Mouse (Mus musculus) liver, embryonic 16.5 days (tissue): ENCODE measurements around the gene Cckbr. TPM values are rescaled to one million over a fixed set of nuclear protein-coding genes. Genes with fewer than 3 reads are reported as not detected.

Experiments used
- ATAC-seq: fragments of 200-750 bp; cut with Nextera tagmentation; 2 replicates; pipeline ENCODE4 v1.8.0; 2017; ENCODE audit warnings: low read depth, mild to moderate bottlenecking, moderate number of reproducible peaks, moderate library complexity
- H3K27ac ChIP-seq: fragments of 300-500 bp; sonication (generic); 2 replicates; pipeline ENCODE4 v1.5.1; 2014; ENCODE audit warnings: mild to moderate bottlenecking, low read length
- H3K27me3 ChIP-seq: fragments of 300-500 bp; sonication (generic); 2 replicates; pipeline ENCODE4 v1.6.1; 2014; ENCODE audit warnings: low read depth, low read length, mixed read lengths; ENCODE audit not compliant: control insufficient read depth, insufficient read depth
- H3K36me3 ChIP-seq: fragments of 300-500 bp; sonication (generic); 2 replicates; pipeline ENCODE4 v1.6.1; 2014; ENCODE audit warnings: mild to moderate bottlenecking; ENCODE audit not compliant: control insufficient read depth, insufficient read depth
- H3K4me1 ChIP-seq: fragments of 300-500 bp; sonication (generic); 2 replicates; pipeline ENCODE4 v1.6.1; 2014; ENCODE audit warnings: low read depth, low read length, mixed read lengths; ENCODE audit not compliant: control insufficient read depth
- H3K4me2 ChIP-seq: fragments of 300-500 bp; sonication (generic); 2 replicates; pipeline ENCODE4 v1.6.1; 2014; ENCODE audit warnings: low read depth, low read length, mixed read lengths
- H3K4me3 ChIP-seq: fragments of 300-500 bp; sonication (generic); 2 replicates; pipeline ENCODE4 v1.5.1; 2014; ENCODE audit warnings: low read depth, mild to moderate bottlenecking, low read length
- H3K9ac ChIP-seq: fragments of 300-500 bp; sonication (generic); 2 replicates; pipeline ENCODE4 v1.6.1; 2014; ENCODE audit warnings: low read depth, low read length
- H3K9me3 ChIP-seq: fragments of 300-500 bp; sonication (generic); replicated peaks from 2 replicates; pipeline ENCODE4 v1.6.1; 2016; ENCODE audit warnings: low read length; ENCODE audit not compliant: control insufficient read depth
- WGBS: fragments of 180-500 bp; shearing (Covaris S2); extraction: QIAGEN DNeasy Blood & Tissue Kit; methylation state at CpG from one replicate; pipeline ENCODE4 v1.1.7; 2014; ENCODE audit not compliant: insufficient replicate concordance; 5-methylcytosine and 5-hydroxymethylcytosine counted together
- polyA plus RNA-seq: library from polyadenylated mRNA; unstranded; fragments of >200 nt; fragmentation: Nextera tagmentation; extraction: Ambion mirVana; gene quantifications from 2 replicates; pipeline ENCODE4 v1.2.1, GENCODE M21; 2015

Gene Cckbr
- not detected in 2 replicates for polyA plus RNA-seq

GRCm38 (mm10) chr7:105425424-105426043 is at the start of gene Cckbr:
Cckbr (plus strand) TSS chr7:105425731.
- Histone ChIP-seq H3K27me3 (peaks cover 27% of the 10 kb centered on the region), H3K4me1 (no peaks in the 10 kb centered on the region), H3K9ac (no peak within 1 kb of the TSS), H3K4me3 (no peak within 1 kb of the TSS), H3K9me3 (no peaks in the 10 kb centered on the region), H3K4me2 (no peak within 1 kb of the TSS), H3K36me3 (no peaks in the 10 kb centered on the region), H3K27ac (no peak within 1 kb of the TSS)
- 2% methylated on average over 31 of the region's 31 CpGs for WGBS
- ATAC-seq, result no peak

GRCm38 (mm10) chr7:105380329-105380728 is 45.2 kb upstream of the Cckbr start:
- 74% methylated on average over 3 of the region's 3 CpGs for WGBS
- Histone ChIP-seq H3K27ac (no peak overlapping the region), H3K4me1 (no peaks in the 10 kb centered on the region), H3K27me3 (no peaks in the 10 kb centered on the region), H3K9ac (no peak overlapping the region), H3K9me3 (no peaks in the 10 kb centered on the region), H3K36me3 (peaks cover 39% of the 10 kb centered on the region), H3K4me3 (no peak overlapping the region), H3K4me2 (no peak overlapping the region)
- ATAC-seq, result no peak

- Histone ChIP-seq H3K27ac (no peak overlapping the region), H3K4me1 (no peaks in the 10 kb centered on the region), H3K27me3 (no peaks in the 10 kb centered on the region), H3K4me2 (no peak overlapping the region), H3K9ac (no peak overlapping the region), H3K4me3 (no peak overlapping the region), H3K9me3 (no peaks in the 10 kb centered on the region), H3K36me3 (peaks cover 44% of the 10 kb centered on the region)
- 79% methylated on average over 2 of the region's 2 CpGs for WGBS
- ATAC-seq, result no peak
These were observed 37.8 kb upstream of the Cckbr start for GRCm38 (mm10) chr7:105387696-105388095.

GRCm38 (mm10) chr7:105390236-105390635 is 35.3 kb upstream of the Cckbr start:
- Histone ChIP-seq H3K4me2 (no peak overlapping the region), H3K27me3 (no peaks in the 10 kb centered on the region), H3K9me3 (no peaks in the 10 kb centered on the region), H3K27ac (no peak overlapping the region; the same call in 1 of the 2 replicates), H3K4me1 (no peaks in the 10 kb centered on the region), H3K36me3 (peaks cover 23% of the 10 kb centered on the region), H3K9ac (no peak overlapping the region), H3K4me3 (no peak overlapping the region)
- WGBS, result 74% methylated on average over 2 of the region's 2 CpGs
- ATAC-seq, result no peak

GRCm38 (mm10) chr7:105394606-105395005 is 30.9 kb upstream of the Cckbr start:
- Histone ChIP-seq H3K27me3 (no peaks in the 10 kb centered on the region), H3K4me2 (no peak overlapping the region), H3K27ac (no peak overlapping the region), H3K9me3 (no peaks in the 10 kb centered on the region), H3K36me3 (peaks cover 4% of the 10 kb centered on the region), H3K4me3 (no peak overlapping the region), H3K4me1 (peaks cover 10% of the 10 kb centered on the region), H3K9ac (no peak overlapping the region)
- ATAC-seq, result no peak
- 85% methylated on average over 1 of the region's 1 CpGs for WGBS

GRCm38 (mm10) chr7:105395131-105395820 is 30.3 kb upstream of the Cckbr start:
- no peak overlapping the region for H3K27ac ChIP-seq

GRCm38 (mm10) chr7:105396126-105396525 is 29.4 kb upstream of the Cckbr start:
- no peaks in the 10 kb centered on the region for H3K27me3 ChIP-seq
- H3K4me1 ChIP-seq, result peaks cover 13% of the 10 kb centered on the region
- H3K4me2 ChIP-seq, result no peak overlapping the region
- no peak overlapping the region for H3K27ac ChIP-seq
- H3K9ac ChIP-seq, result no peak overlapping the region
- no peaks in the 10 kb centered on the region for H3K9me3 ChIP-seq
- no peaks in the 10 kb centered on the region for H3K36me3 ChIP-seq
- H3K4me3 ChIP-seq, result no peak overlapping the region
- no peak for ATAC-seq

More at GRCm38 (mm10) chr7:105395131-105395820, 30.3 kb upstream of the Cckbr start:
- no peaks in the 10 kb centered on the region for H3K9me3 ChIP-seq
- ATAC-seq, result no peak
- H3K36me3 ChIP-seq, result no peaks in the 10 kb centered on the region
- no peaks in the 10 kb centered on the region for H3K27me3 ChIP-seq
- H3K9ac ChIP-seq, result no peak overlapping the region
- H3K4me2 ChIP-seq, result no peak overlapping the region
- peaks cover 10% of the 10 kb centered on the region for H3K4me1 ChIP-seq
- no peak overlapping the region for H3K4me3 ChIP-seq

GRCm38 (mm10) chr7:105399058-105399934 is 26.2 kb upstream of the Cckbr start:
- WGBS, result under 1% methylated on average over 25 of the region's 25 CpGs

More at GRCm38 (mm10) chr7:105399058-105399934, 26.2 kb upstream of the Cckbr start:
- no peaks in the 10 kb centered on the region for H3K9me3 ChIP-seq
- H3K36me3 ChIP-seq, result no peaks in the 10 kb centered on the region
- peak overlapping the region; percentile 89 for H3K9ac ChIP-seq
- peak overlapping the region; percentile 86 for H3K27ac ChIP-seq
- H3K27me3 ChIP-seq, result no peaks in the 10 kb centered on the region
- peak overlapping the region; percentile 82 for H3K4me2 ChIP-seq
- H3K4me3 ChIP-seq, result peak overlapping the region; percentile 90
- no peak for ATAC-seq
- H3K4me1 ChIP-seq, result peaks cover 13% of the 10 kb centered on the region
